10 mouse cellular contexts compared by ENCODE assay signal in the genomic region with DNA sequence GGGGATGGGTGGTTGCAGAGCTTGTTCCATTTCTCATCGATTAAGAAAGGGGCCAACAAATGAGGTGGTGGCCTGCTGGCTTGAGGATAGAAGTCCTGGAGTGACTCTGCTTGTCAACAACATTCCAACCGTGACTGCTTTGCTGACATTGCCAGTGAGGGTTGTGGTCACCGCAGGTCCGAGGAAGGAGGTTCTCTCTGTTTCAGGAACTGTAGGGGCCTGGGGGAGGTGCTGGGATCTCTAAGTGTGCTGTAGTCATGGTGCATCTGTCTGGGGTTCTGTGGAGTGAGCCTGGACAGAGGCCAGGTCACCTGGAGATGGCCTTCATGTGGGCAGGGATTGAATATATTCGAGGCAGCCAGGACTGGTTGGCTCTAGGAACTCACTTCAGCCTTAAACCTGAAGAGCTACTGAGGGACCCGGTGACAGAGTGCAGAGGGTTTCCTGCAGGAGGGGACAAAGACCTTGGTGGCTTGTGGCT. TPM values are rescaled to one million over a fixed set of nuclear protein-coding genes. Genes with fewer than 3 reads are reported as not detected.
A peak's percentile ranks its signal among the peaks of the same experiment; 100 is the strongest.
DNase-seq lines count a peak whose midpoint lies in the region; ATAC-seq lines count a peak whose summit lies in the region.
"Had no signal": no experiment of that assay in that cellular context is flagged by ENCODE, and none has a peak within 500 bp of the region (broad histone marks: within the 10 kb centered on the region; RNA-seq: fewer than 3 reads in every experiment).

No protein-coding gene starts in this region.

- no peaks in the 10 kb centered on the region for H3K9me3 ChIP-seq in hindbrain, embryonic 13.5 days
- H3K9me3 ChIP-seq in hindbrain, embryonic 11.5 days (ENCODE audit: control insufficient read depth, low read length) = no peaks in the 10 kb centered on the region
- H3K9me3 ChIP-seq: limb, embryonic 12.5 days; stomach, embryonic 15.5 days had no signal

- 31% methylated on average over 6 of the region's 6 CpGs for WGBS in hindbrain, embryonic 13.5 days
- WGBS in hindbrain, embryonic 11.5 days = 50% methylated on average over 6 of the region's 6 CpGs

- peak; percentile 68 for DNase-seq in cerebellum, adult 11-12 months
- DNase-seq in cerebellum, adult 9-10 months = no peak
- DNase-seq in hindbrain, embryonic 11.5 days (ENCODE audit: low spot score) = no peak
- peak; percentile 70 for DNase-seq in 416B (ENCODE audit: low read depth)
- peak; percentile 57 to 63 for DNase-seq in heart, postnatal 10 days

- ATAC-seq in hindbrain, embryonic 13.5 days (ENCODE audit: low FRiP score) = no peak
- no peak for ATAC-seq in hindbrain, embryonic 11.5 days (ENCODE audit: low FRiP score)
- ATAC-seq in frontal cortex, adult (ENCODE audit: low TSS enrichment) = no peak
- no peak for ATAC-seq in megakaryocyte-erythroid progenitor cell, adult 5-6 weeks (replicated peaks; ENCODE audit: low FRiP score, low TSS enrichment, poor library complexity, severe bottlenecking)

- intact Hi-C loops in heart, postnatal 10 days (cut with DNase I) = loop anchor here (2.0 kb wide), 1 partner anchor 28 kb away; no protein-coding TSS in a partner anchor

- peaks cover 94% of the 10 kb centered on the region for H3K4me1 ChIP-seq in hindbrain, embryonic 13.5 days (replicated peaks)
- H3K4me1 ChIP-seq in hindbrain, embryonic 11.5 days (replicated peaks; ENCODE audit: control insufficient read depth, insufficient read depth, low read length) = peaks cover 15% of the 10 kb centered on the region

- H3K27me3 ChIP-seq in hindbrain, embryonic 13.5 days = no peaks in the 10 kb centered on the region
- H3K27me3 ChIP-seq in hindbrain, embryonic 11.5 days (ENCODE audit: control insufficient read depth, insufficient read depth, low read length) = no peaks in the 10 kb centered on the region
- H3K27me3 ChIP-seq: limb, embryonic 12.5 days; stomach, embryonic 15.5 days had no signal

- no peak overlapping the region for H3K4me3 ChIP-seq in hindbrain, embryonic 13.5 days
- H3K4me3 ChIP-seq in hindbrain, embryonic 11.5 days (ENCODE audit: low read depth, low read length) = no peak overlapping the region
- H3K4me3 ChIP-seq: limb, embryonic 12.5 days; stomach, embryonic 15.5 days had no signal

- no peak overlapping the region for H3K9ac ChIP-seq in hindbrain, embryonic 13.5 days
- no peak overlapping the region for H3K9ac ChIP-seq in hindbrain, embryonic 11.5 days (ENCODE audit: low read depth, low read length)
- H3K9ac ChIP-seq: limb, embryonic 12.5 days; stomach, embryonic 15.5 days had no signal

- H3K4me2 ChIP-seq in hindbrain, embryonic 13.5 days = no peak overlapping the region
- H3K4me2 ChIP-seq in hindbrain, embryonic 11.5 days (replicated peaks; ENCODE audit: low read depth, low read length) = no peak overlapping the region
- H3K4me2 ChIP-seq: limb, embryonic 12.5 days; stomach, embryonic 15.5 days had no signal

- H3K36me3 ChIP-seq in hindbrain, embryonic 13.5 days = no peaks in the 10 kb centered on the region
- H3K36me3 ChIP-seq in hindbrain, embryonic 11.5 days (ENCODE audit: control insufficient read depth, insufficient read depth, low read length) = no peaks in the 10 kb centered on the region
- H3K36me3 ChIP-seq: limb, embryonic 12.5 days; stomach, embryonic 15.5 days had no signal

- H3K27ac ChIP-seq in hindbrain, embryonic 13.5 days = peak overlapping the region; percentile 55
- H3K27ac ChIP-seq in hindbrain, embryonic 11.5 days (ENCODE audit: low read depth, low read length) = no peak overlapping the region
- H3K27ac ChIP-seq: limb, embryonic 12.5 days; stomach, embryonic 15.5 days had no signal

RNA-seq across cellular contexts. Expression of a gene that starts 25.8 kb away (rescaled TPM):
- polyA plus RNA-seq in hindbrain, embryonic 13.5 days (2015; fragmentation: Nextera tagmentation; extraction: Ambion mirVana) = 33.9 and 36.4 TPM in 2 replicates
- 8.7 and 10.1 TPM in 2 replicates for polyA plus RNA-seq in hindbrain, embryonic 11.5 days (2014; fragmentation: Nextera tagmentation; extraction: Ambion mirVana)
- total RNA-seq in heart, postnatal 10 days (2021) = 10 to 100 TPM; 37.2 to 42.1 TPM
- total RNA-seq in megakaryocyte-erythroid progenitor cell, adult 5-6 weeks (2014; fragmentation: Nextera tagmentation) = 24.9 and 41.8 TPM in 2 replicates
- 35.8 and 52.4 TPM in 2 replicates for total RNA-seq in megakaryocyte-erythroid progenitor cell, adult 5-6 weeks (2017)

RNA-seq across cellular contexts. Expression of a gene that starts 49.7 kb away (rescaled TPM):
- polyA plus RNA-seq in hindbrain, embryonic 13.5 days (2015; fragmentation: Nextera tagmentation; extraction: Ambion mirVana) = 1.6 and 1.8 TPM in 2 replicates
- 4.6 and 5.1 TPM in 2 replicates for polyA plus RNA-seq in hindbrain, embryonic 11.5 days (2014; fragmentation: Nextera tagmentation; extraction: Ambion mirVana)
- 10 to 100 TPM; 15.1 to 17.1 TPM for total RNA-seq in heart, postnatal 10 days (2021)
- total RNA-seq in megakaryocyte-erythroid progenitor cell, adult 5-6 weeks (2014; fragmentation: Nextera tagmentation) = 3.8 and 7.5 TPM in 2 replicates
- total RNA-seq in megakaryocyte-erythroid progenitor cell, adult 5-6 weeks (2017) = 1.3 and 9.0 TPM in 2 replicates

Comparison
In these comparisons a context has a peak if more than half of its experiments do, and no peak if none do; other contexts are left out.
1. DNase-seq: peak in cerebellum, adult 11-12 months (single experiment), 416B (single experiment) and heart, postnatal 10 days (2 of 2); none in cerebellum, adult 9-10 months (single experiment) and hindbrain, embryonic 11.5 days (single experiment).